Mouse (Mus musculus) B cell, adult 2 months (primary cell): Measurements from ENCODE around the gene Rps18.
"Not testable (repeated sequence)": the region's sequence is repeated elsewhere in the genome, so short reads cannot be mapped to it uniquely, and the experiment has no call there.

Experiments used
- DNase-seq, 2 experiments: peaks; one replicate each; pipeline ENCODE4 v3.0.0; 2022

The Rps18 gene

GRCm38 (mm10) chr17:33919351-33920281 lies 36.2 kb downstream of the Rps18 start:
- peak; percentile 89 to 93 for DNase-seq

DNA sequence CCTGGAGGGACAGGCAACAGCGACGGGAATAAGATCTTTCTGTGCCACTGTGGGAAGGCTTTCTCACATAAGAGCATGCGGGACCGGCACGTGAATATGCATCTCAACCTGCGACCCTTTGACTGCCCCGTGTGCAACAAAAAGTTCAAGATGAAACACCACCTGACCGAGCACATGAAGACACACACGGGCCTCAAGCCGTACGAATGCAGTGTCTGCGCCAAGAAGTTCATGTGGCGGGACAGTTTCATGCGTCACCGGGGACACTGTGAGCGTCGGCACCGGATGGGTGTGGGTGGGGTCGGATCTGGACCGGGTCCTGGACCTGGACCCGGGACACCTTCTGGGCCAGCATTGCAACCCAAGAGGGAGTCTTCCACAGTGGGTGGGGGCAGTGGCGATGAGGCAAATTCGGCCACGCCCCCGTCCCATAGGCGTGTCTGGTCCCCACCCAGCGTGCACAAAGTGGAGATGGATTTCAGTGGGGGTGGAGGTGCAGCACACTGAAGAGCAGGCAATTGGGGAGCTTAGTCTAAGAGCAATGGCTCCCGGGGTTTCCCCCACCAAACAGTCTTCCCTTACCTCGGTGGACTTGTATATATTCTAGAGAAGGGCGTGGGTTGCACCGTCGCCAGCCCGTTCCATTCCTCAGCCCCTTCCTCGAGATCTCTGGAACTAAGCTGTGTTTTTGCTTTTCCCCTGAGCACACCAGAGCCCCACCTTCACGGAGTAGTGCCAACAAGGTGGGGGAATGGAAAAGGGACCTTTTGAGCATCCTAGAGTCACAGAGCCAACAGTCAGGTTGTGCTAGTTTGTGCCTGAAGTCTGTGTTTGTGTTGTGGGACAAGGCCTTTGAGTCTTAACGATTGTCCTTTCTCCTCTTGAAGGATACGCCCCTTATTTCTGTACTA lies 37.3 kb downstream of the Rps18 start:
- DNase-seq = peak in 1 of 2 experiments; percentile 29

- no peak for DNase-seq
Observed at GRCm38 (mm10) chr17:33917656-33918292, 38.0 kb downstream of the Rps18 start.

GRCm38 (mm10) chr17:33916847-33917655 lies 38.8 kb downstream of the Rps18 start:
- no peak for DNase-seq

DNA sequence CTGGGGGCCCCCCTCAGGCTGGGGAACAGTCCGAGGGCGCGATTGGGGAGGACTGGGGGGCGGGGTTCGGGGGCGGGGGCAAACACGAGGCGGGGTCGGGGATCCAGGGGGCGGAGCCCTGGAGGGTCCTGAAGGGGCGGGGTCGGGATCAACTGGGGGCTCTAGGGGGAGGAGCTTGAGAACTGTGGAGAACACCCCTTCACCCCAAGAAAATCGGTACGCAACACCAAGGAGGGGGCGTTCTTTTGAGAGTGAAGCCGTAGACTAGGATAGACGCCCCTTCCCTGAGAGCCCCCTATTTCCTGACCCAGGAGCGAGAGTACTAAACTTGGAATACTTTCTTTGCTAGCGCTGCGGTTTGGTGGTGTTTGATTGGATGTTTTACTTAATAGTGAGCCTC lies 39.5 kb downstream of the Rps18 start:
- DNase-seq = no peak

GRCm38 (mm10) chr17:33915671-33916250 lies 40.0 kb downstream of the Rps18 start, which contains the start of the genes Tapbp and Zbtb22:
Gene Tapbp (plus strand): TSS chr17:33915899.
Gene Zbtb22 (plus strand): TSS chr17:33915904.
- DNase-seq = peak; percentile 89 to 91

GRCm38 (mm10) chr17:33914969-33915391 lies 40.8 kb downstream of the Rps18 start:
- no peak for DNase-seq

GRCm38 (mm10) chr17:33913905-33914304 lies 41.9 kb downstream of the Rps18 start:
- no peak for DNase-seq

DNA sequence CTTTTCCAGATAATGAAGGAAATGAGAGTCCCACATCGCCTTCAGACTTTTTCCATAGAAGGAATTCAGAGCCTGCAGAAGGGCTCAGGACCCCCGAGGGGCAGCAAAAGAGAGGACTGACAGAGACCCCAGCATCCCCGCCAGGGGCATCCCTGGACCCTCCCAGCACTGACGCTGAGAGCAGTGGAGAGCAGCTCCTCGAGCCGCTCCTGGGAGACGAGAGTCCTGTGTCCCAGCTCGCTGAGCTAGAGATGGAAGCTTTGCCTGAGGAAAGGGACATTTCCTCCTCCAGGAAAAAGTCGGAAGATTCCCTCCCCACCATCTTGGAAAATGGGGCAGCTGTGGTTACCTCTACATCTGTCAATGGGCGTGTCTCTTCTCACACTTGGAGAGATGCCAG lies 42.5 kb downstream of the Rps18 start:
- DNase-seq = no peak

- no peak for DNase-seq
Observed at GRCm38 (mm10) chr17:33911813-33912414, 43.9 kb downstream of the Rps18 start.

DNA sequence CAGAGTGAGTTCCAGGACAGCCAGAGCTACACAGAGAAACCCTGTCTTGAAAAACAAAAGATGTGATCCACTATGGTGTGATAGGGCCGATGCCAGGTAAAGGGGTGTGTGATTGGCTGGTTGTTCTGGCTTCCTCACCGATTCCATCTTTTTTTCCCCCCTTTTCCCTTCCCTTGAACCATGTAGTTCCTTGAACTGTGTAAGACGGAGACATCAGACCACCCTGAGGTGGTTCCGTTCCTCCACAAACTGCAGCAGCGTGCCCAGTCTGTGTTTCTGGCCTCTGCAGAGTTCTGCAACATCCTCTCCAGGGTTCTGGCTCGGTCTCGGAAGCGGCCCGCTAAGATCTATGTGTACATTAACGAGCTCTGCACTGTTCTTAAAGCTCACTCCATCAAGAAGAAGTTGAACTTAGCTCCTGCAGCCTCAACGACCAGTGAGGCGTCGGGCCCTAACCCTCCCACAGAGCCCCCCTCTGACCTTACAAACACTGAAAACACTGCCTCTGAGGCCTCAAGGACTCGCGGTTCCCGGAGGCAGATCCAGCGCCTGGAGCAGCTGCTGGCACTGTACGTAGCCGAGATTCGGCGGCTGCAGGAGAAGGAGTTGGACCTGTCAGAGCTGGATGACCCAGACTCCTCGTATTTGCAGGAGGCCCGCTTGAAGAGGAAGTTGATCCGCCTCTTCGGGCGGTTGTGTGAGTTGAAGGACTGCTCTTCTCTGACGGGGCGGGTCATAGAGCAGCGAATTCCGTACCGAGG lies 44.6 kb downstream of the Rps18 start:
- no peak for DNase-seq

DNA sequence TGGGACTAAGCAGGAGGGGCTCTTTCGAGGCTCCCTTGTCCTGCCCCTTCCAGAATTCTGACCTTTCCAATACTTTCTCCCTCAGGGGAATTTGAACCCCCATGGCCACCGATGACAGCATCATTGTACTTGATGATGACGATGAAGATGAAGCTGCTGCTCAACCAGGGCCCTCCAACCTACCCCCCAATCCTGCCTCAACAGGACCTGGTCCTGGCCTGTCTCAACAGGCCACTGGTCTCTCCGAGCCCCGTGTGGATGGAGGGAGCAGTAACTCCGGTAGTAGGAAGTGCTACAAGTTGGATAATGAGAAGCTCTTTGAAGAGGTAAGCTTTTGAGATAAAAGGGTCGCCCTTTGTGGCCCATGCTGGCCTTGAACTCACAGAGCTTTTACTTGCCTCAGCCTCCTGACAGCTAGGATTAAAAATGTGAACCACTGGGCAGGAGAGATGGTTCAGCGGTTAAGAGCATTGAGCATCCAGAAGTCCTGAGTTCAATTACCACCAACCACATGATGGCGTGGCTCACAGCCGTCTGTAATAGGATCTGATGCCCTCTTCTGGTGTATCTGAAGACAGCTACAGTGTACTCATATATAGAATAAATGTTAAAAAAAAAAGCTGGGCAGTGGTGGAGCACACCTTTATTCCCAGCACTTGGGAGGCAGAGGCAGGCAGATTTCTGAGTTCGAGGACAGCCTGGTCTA lies 45.3 kb downstream of the Rps18 start:
- peak; percentile 42 to 53 for DNase-seq

GRCm38 (mm10) chr17:33909869-33910250 lies 45.9 kb downstream of the Rps18 start:
- no peak for DNase-seq

DNA sequence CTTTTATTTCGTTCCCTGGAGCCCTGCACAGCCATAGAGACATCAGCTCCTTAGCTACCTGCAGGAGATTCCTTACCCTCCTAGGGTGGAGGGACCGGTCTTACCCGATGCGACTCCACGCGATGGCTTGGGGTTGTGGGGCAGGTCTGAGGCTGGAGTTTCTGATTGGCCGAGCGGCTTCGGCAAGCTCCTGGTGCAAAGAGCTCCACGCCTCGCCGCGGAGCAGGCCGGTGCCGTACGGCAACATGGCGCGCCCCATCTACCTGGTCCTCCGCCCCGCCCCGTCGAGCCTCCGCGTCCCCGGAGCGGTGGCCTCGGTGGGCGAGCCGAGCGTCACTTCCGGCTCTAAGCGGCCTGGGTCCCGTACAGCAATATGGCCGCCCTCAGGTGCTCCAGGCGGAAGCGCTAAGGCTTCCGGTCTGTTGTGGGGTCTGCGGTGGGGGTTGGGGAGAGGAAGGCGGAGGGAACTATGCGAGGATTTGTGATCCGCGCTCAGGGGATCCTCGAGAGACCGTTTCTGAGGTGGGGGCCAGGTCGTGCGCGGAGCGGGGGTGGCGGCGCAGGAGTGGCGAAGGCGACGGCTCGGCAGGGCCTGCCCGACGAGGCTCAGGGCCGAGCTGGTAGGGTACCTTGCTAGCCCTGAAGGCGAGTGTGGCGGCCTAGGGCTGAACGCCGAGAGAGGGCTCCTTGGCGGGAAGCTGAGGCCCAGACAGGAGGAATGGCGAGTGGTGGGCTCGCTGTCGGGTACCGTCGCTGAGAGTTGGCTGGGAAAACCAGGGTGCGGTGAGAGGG lies 46.5 kb downstream of the Rps18 start, which contains the start of gene Daxx:
Gene Daxx, plus strand, starts transcription at position 338 of the 792 bp plus-strand sequence.
- DNase-seq = peak; percentile 98 to 99

GRCm38 (mm10) chr17:33908331-33909076 lies 47.3 kb downstream of the Rps18 start:
- peak; percentile 45 to 52 for DNase-seq

DNA sequence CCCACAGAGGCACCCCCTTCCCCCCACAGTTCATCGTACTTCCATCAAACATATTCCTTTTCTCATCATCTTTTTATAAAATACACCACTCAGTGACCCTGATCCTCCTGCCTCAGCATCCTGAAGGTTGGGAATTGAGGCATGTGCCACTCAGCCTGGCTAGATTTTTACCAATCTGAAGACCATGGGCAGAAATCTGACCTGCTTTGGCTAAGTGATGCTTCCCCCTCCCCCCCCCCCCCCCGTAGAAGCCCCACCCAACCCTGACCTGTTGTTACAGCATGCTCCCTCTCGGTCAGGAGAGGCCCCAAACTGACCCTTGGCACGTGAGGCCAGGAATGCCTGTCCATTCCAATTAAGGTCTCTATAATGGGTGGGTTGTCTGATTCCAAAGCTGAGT lies 51.0 kb downstream of the Rps18 start, which contains the start of gene Platr17:
Gene Platr17, plus strand, starts transcription at position 301 of the 400 bp plus-strand sequence.
- DNase-seq = not testable (repeated sequence)

DNA sequence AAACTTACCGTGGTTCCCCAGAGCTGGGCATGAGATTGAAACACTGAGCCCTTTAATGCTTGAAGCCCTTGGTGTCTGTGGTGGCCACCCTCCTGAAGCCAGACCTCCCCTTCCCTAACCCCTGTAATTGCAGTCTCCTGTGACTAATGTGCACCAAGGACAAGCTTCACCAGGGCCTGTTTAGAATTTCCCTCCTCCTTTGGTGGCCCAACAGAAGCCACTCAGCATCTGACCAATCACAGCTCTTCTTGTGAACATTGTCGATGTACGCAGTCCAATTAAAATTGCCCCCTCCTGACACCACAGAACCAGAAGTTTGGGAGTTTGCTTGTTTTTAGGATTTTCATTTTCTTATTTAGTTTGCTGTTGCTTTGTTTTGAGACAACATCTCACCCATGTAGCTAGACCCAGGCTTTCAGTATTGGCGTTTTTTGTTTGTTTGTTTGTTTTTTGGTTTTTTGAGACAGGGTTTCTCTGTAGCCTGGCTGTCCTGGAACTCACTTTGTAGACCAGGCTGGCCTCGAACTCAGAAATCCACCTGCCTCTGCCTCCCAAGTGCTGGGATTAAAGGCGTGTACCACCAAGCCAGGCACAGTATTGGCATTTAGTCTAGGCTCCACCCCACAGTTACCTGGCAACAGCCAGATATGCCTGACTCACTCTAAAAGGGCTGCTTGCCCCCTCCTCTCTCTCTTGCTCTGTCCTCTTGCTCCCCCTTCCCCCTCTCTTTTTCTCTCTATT lies 51.7 kb downstream of the Rps18 start:
- not testable (repeated sequence) for DNase-seq
